Mouse (Mus musculus): ENCODE results near the gene Acly.

Acly gene

DNA sequence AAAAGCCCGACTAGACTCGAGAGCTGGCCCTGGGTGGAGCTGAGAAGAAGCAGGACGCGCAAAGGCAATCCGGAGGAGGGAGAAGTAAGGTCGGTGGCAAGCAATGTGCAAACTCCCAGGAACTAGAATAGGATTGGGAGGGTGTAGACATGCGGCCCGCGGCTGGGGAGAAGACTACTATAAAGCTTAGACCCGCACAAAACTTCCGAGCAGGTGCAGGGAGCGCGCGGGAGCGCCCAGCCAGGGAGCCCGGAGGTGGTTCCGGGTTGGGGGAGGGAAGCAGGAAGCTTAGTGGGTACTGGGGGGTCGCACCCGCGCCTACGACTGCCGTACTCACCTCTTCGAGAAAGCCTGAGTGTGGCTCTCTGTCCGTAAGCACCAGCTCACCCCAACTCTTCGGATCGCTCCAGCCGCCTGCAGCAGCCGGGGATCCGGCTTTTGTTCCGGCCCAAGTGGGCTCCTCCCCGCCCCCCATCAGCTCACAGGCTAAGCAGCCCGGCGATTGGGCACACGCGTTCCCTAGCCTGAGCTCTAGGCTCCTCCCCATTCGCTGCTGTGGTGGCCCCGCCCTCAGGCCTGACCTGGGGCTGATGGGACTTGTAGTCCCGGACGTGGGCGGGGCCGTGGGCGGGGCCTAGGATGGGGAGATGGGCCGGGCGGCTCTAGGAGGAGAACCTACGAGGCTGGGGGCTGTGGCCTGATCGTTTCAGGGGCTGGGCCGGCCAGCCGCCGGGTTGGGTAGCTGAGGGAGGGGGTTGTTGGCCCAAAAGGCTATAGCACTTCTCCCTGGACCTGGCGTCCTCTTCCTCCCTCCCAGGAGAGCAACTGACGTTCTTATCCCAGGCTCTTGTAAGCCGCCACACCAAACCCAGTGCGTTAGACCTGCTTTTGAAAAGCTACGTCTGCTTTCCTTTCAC is at the start of gene Acly:
Gene Acly (minus strand): TSS at position 543 of the 917 bp plus-strand sequence.
- DNase-seq (ENCODE audit: low read depth, low spot score): peak; percentile 98

DNA sequence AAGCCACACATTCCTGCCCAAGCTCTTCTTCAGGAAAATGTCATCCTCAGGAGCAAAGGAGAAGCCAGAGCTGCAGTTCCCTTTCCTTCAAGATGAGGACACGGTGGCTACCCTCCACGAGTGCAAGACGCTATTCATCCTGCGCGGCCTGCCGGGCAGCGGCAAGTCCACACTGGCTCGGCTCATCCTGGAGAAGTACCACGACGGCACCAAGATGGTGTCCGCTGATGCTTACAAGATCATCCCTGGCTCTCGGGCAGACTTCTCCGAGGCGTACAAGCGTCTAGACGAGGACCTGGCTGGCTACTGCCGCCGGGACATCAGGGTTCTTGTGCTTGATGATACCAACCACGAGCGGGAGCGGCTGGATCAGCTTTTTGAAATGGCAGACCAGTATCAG is 48.5 kb upstream of the Acly start:
- no peak for DNase-seq (ENCODE audit: low read depth, low spot score)

DNA sequence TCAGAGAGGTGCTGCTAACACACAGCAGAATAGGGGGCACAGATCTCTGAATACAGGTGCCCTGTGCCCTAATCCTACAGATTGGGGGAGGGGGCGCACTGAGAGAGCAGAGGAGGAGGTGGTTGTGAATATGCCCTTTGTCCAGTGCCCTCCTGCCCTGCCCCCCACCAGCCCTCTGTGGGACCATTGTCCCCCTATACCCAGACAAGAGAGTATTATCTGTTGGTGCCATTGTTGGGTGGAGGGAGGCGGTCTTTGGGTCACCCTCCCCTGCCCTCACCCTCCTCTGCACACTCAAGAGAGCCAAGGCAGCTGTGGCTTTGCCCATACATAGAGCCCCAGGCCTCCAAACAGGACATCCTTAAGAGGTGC is 47.7 kb upstream of the Acly start:
- no peak for DNase-seq (ENCODE audit: low read depth, low spot score)

DNA sequence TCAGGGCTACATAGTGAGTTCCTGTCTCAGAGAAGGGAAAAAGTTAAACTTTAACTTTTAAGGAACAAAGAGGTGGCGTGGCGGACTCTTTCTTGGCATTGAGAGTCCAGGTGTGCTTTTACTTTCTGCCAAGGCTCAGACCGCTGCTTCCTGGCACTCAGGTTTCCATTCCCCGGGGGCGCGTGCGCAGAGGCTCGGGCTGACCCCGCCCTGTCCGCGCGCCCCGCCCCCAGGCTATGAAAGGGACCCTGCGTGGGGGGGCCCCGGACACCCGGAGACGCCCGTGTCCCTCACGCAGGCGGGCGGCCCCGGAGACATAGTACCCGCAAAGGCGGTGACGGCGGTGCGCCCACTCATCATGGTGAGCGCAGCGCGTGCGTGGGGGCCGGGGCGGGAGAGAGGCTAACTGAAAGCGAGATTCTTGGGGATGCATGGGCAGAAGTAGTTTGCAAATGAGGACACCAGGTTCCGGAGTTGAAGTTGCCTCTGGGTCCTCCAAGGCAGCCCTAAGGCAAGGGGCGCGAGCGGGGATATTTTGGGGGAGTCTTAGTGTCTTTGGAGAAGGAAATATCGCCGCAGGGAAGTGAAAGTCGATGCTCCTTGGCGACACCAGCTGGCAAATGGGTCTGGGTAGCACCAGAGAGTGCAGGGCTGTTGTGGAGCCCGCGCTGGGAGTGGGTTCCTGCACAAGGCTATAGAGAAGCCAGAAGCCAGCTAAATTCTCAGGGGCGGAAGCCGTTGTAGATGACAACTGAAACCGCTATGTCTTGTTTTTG is 47.1 kb upstream of the Acly start, which contains the start of gene Cnp:
Gene Cnp (plus strand): TSS at position 197 of the 776 bp plus-strand sequence.
- DNase-seq (ENCODE audit: low read depth, low spot score): peak; percentile 62

DNA sequence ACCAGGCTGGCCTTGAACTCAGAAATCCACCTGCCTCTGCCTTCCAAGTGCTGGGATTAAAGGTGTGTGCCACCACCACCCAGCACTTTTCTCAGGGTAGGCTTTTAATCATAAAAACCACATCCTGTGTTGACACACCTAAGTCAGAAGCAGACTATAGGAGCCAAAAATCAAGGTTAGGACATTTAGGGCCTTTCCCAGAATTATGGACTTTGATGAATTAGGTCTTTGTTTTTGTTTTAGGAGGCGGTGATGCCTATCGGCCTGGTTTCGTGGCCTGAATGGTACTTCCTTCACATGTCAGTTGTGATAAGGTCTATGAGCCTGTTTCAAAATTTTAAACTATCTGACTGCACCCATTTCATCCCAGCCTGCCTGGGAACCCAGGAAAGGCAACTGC is 46.4 kb upstream of the Acly start:
- no peak for DNase-seq (ENCODE audit: low read depth, low spot score)

DNA sequence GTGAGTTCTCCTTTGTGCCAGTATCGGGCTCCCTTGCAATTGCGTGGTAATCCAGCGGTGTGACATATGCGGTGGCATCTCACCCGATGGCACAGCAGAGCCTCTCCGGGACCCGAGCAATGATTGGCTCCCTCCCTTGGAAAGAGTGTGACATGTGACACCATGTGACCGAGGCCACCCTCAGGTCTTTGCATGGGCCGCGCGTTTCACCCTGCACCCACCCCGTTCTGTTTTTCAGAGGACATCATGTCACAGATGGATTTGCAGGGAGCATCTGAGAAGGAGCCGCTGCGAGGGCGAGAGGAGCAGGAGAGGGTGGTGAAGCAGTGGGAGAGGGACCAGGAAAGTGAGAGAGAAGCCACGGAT is 43.4 kb upstream of the Acly start:
- no peak for DNase-seq (ENCODE audit: low read depth, low spot score)

DNA sequence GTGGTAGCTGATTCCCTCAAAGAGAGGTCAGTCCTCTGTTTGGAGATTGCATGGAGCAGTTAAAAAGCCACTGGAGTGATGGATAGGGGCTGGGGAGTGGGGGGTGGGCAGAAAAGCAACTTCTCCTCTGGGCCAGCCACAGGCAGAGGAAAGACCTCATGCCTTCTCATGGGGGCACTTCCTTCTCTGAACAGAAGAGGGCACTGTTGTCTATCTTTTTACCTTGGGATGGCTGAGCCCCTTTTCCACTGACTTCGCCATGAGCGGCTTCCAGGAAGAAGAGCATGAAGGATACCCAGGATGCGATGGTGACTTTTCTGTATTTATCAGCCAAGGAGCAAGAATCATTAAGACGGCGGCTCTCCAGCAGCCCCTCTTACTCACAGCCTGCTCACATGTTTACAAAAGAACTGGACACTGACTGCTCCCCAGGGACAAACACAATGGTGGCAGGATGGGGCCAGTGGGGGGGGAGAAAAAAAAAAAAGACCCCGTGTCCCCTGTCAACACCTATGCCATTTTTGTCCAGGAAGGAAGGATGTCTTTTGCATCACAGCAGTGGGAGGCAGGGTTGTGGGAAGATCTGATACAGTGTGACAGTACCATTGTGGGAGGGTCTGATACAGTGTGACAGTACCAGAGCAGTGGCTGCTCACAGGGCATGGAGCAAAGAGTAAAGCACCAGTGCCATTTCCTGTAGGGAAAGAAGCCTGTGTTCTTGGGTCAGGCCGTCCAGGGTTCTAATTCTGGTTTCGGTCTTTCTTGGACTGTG is 42.8 kb upstream of the Acly start:
- DNase-seq (ENCODE audit: low read depth, low spot score): peak; percentile 71

DNA sequence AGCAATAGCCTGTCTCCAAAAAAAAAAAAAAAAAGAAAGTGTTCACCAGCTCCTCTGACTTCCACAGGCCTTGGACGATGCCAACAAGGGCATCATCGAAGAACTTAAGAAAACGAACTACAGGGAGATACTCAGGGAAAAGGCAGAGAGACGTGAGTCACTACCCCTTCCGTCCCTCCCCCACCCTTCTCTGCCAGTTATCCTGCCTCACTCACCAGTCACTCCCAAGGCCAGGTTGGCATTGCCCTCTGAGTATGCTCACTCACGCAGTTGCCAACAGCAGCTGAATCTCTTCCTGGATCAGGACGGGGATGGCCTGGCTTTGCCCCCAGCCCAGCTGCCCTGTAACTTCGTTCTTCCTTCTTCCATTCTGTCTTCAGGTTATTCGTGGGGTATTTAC is 42.0 kb upstream of the Acly start:
- DNase-seq (ENCODE audit: low read depth, low spot score): no peak

DNA sequence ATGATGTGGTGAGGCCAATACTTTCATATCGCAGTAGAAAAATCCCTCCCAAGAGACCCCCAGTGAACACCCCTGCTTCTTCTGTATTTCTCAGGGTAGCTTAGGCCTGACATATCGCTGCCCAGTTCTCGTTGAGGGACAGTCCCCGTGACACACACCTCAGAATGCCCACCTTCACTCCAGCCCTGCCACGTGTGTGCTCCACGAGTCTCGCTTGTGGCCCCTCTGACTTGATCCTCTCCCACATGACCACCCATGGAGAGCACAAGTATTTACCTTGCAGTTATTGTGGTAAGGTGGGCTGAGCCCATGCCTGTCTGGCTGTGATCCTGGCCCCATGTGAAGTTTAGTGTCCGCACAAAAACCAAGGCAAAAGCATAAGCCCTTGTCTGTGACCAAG is 40.9 kb upstream of the Acly start:
- DNase-seq (ENCODE audit: low read depth, low spot score): no peak

DNA sequence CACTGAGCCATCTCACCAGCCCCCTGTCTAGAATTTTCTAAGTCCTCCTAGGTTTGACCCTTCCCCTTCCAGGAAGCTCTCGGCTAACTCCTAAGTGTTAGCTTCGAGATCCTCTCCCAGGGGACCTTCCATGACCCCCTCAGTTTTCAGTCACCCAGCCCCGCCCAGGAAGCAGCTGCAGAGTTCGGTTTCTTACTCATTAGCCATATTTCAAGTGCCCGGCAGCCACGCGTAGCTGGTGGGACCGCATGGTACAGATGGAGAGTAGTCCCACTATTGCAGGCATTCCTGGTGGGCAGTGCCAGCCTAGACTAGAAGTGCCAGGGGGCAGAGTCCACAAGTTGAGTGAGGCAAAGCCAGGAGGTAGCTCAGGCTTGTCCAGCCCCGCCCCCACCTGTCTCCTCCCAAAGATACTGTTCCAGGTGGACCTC is 40.0 kb upstream of the Acly start:
- DNase-seq (ENCODE audit: low read depth, low spot score): no peak

DNA sequence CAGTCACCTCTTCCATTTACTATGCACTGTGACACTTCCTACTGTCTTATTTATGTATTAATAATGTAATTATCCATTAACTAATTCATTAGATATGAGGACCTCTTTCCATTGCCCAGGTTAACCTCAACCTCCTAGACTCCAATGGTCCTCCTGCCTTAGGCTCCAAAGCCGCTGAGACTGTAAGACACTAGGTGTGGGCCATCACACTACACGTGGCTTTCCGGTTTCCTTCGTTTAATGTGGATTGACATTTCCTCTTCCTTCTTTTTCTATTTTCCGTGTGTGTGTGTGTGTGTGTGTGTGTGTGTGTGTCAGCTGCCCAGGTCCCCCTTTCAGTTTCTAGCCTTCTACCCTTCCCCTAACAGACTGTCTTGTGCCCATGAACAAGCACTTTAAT is 39.4 kb upstream of the Acly start:
- DNase-seq (ENCODE audit: low read depth, low spot score): no peak

DNA sequence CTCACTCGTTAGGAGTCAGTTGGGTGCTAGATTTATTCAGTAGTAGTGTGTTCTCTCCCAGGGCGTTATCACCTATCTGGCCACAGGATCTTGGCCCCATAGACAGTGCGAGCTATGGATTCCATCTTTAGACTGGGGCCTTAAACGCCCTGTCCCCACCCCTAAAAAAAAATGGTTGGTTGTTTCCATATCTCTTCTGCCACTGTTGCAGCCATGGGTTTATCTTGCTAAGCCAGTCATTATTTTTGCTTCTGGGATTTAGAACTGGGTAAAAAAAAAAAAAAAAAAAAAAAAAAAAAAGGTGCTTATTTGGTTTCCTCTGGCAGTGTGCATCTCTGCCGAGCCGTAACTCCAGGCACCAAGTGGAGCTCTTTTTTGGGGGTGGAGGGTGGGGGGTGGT is 36.9 kb upstream of the Acly start:
- no peak for DNase-seq (ENCODE audit: low read depth, low spot score)

DNA sequence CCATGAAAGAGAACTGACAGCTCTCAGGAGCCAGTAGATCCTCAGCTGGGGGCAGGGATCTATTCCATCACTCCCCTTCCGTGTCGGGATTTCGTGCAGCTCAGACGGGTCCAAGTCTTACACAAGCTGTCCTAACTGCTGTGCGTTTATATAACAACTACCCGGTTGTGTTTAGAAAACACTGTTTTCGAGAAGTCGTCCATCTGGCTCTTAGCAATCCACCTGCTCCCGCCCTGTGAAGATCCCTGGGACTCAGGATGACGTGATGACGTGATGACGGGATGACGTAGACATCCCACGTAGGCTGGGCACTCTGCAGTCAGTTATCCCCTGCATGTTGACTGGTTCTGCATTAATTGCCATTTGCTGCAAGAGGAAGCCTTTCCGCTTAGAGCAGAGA is 36.5 kb upstream of the Acly start:
- DNase-seq (ENCODE audit: low read depth, low spot score): no peak

DNA sequence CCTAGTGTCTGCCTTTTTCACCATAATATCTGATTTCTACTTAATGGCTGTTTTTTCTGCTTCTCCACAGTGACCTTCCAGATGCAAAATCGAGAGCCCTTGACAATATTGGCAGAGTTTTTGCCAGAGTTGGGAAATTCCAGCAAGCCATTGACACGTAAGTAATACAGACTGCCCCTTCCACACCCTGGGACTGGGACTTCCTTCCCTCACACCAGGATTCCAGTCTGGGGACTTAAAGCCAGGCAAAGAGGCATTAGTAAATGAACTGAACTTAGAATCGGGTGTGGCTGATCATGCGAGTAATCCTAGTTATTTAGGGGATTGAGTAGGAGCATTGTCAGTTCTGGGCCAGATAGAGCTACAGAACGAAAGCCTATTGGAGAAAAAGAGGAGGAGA is 33.9 kb upstream of the Acly start:
- no peak for DNase-seq (ENCODE audit: low read depth, low spot score)

DNA sequence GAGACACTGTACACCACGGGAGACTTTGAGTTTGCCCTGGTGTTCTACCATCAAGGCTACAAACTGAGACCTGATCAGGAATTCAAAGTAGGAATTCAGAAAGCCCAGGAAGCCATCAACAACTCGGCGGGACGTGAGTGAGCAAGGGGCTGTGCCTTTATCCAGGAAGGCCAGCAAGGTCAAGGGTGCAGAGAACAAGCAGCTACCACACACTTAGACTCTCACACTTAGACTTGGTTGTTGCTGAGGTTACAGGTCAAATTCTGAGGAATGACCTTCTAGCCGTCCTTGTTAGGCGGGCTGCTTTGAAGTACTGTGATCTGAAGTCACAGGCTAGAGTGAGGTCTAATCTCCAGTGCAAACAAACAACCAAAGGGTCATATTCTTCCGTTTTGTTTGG is 31.7 kb upstream of the Acly start:
- DNase-seq (ENCODE audit: low read depth, low spot score): no peak

DNA sequence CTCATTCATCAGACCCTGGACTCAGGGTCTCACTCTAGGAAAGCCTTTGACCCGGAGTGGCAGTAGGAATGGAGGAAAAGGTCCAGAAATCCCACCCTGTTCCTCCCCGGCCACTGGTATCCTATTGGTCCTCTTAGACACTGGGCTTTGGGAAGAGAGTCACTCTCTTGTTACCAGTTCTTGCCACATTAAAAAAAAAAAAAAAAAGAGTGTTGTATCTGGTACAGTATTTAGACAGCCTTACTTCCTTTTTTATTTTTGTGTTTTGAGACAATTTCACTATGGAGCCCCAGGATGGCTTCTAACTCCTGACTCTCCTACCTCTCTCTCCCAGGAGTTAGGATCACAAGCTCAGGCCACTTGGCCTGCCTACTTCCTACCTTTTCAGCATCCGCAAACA is 29.8 kb upstream of the Acly start:
- DNase-seq (ENCODE audit: low read depth, low spot score): no peak

DNA sequence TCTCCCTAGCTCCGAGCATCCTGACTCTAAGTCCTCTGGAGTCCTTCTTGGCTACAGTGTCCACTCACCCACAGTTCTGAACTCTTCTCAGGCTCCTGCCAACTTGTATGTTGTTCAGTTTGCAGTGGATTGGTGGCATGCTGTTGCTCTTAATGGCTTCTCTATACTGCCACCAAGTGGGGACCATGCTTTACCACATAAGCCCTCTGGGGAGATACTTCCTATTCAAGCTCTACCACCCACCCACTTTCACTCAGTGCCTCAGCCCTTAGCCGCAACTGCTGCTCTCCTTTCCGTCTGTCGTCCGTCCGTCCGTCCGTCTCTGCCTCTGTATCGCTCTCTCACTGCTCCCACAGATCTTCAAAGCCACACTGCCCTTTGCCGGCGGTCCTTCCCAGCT is 27.8 kb upstream of the Acly start:
- peak; percentile 51 for DNase-seq (ENCODE audit: low read depth, low spot score)

DNA sequence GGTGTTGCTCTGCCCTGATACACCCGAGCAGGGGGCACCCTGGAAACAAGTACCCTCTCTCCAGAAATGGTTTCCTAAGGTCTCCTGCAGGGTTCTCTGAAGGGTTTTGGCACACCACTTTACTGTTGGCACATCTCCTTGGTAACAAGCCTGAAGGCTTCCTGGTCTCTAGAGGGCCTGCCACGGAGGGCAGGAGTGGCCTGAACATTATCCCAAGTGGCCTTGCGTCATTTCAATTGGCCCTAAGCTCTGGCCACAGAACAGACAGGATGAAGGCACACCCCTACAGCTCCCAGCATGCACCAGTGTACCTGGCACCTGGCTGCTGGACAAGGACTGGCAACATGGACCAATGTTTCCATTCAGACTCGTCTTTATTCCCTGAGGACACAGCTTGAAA is 25.0 kb upstream of the Acly start:
- DNase-seq (ENCODE audit: low read depth, low spot score): no peak

DNA sequence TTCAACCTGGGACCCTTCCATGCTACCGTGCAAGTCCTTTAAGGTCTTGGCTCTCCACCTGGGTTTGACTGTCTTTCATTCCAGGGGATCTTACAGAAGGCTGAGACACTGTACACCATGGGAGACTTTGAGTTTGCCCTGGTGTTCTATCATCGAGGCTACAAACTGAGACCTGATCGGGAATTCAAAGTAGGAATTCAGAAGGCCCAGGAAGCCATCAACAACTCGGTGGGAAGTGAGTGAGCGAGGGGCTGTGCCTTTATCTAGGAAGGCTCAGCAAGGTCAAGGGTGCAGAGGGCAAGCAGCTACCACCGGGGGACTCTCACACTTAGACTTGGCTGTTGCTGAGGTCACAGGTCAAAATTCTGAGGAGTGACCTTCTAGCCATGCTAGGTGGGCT is 22.3 kb upstream of the Acly start:
- no peak for DNase-seq (ENCODE audit: low read depth, low spot score)

DNA sequence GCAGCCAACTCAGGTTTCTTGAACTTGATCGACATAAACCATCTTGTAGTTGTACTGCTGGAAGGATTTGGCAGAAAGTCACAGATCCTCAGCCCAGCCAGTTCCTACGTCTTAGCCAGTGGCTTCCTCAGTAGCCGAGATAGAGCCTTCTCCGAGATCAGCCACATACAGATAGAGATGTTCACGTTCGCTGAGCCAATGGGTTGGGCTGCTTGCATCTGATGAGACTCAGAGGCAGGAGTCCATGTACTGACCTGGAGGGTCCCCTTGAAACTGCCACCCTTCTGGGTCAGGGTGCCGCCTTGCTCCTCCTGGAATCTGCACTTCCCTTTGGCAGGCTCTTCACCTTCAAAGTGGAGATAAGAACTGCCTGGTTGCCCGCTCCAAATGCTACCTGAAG is 21.7 kb upstream of the Acly start:
- DNase-seq (ENCODE audit: low read depth, low spot score): no peak

DNA sequence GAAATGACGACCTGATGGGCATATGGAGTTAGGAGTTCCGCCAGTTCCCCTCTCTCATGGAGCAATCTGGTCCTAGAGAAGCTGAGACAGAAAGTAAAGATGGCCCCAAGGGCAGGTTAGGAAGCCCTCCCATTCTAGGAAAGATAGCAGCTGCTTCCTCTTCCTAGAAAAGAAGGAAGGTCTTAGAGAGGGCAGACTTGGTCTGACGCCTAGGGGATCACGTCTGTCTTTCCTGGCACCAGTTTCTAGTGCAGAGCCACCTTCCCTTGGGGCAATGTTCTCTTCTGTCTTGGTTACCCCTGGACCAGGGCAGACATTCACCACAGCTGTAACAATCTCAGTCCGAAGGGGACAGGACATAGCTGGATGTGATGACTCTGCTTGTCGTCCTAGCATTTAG is 20.3 kb upstream of the Acly start:
- DNase-seq (ENCODE audit: low read depth, low spot score): no peak

DNA sequence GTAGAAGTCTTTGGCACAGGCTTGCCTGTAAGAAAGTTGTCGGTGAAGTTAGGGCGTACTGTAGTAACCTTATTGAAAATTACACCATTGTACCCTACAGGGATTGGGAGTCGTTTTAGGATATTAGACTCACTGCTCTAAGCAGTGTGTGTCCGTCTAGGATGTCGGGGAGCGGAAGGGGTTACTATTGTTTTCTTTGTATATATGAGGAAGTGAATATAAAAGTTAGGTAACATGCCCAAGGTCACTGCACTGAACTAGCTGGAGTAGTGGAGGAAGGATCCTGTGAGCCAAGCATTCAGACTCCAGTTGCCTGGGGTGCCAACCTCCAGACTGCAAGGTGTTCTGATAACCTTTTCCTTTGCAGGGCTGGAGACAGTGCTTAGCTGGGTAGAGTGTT is 19.2 kb upstream of the Acly start:
- no peak for DNase-seq (ENCODE audit: low read depth, low spot score)
